Mouse (Mus musculus): Measurements from ENCODE around the gene Simc1. TPM values are rescaled to one million over a fixed set of nuclear protein-coding genes. Genes with fewer than 3 reads are reported as not detected.

Gene Simc1
- total RNA-seq, 2 experiments from 2014 or later = 17.4 to 19.9 TPM

Small RNA genes within 50 kb of the gene (microRNA-seq; reads per million reads assigned to microRNA genes)
- not detected for gene Gm24195

Other genes with a start within 250 kb of the Simc1 start
- gene Cplx2, start 132.4 kb upstream of the Simc1 start, total RNA-seq (2021) = 100 to 1,000 TPM; 641 to 656 TPM
- 10 to 100 TPM; 41.3 to 41.4 TPM for gene Thoc3, start 34.9 kb upstream of the Simc1 start, total RNA-seq (2021)
- 100 to 1,000 TPM; 137 to 152 TPM for gene 4833439L19Rik, start 61.7 kb downstream of the Simc1 start, total RNA-seq (2021)
- 10 to 100 TPM; 37.0 to 39.9 TPM for gene Arl10, start 71.2 kb downstream of the Simc1 start, total RNA-seq (2021)
- gene Nop16, start 86.3 kb downstream of the Simc1 start, total RNA-seq (2021) = 10 to 100 TPM; 32.1 to 34.8 TPM
- 100 to 1,000 TPM; 156 to 168 TPM for gene Higd2a, start 86.4 kb downstream of the Simc1 start, total RNA-seq (2021)
- 100 to 1,000 TPM; 325 to 333 TPM for gene Cltb, start 107.6 kb downstream of the Simc1 start, total RNA-seq (2021)
- gene Faf2, start 118.0 kb downstream of the Simc1 start, total RNA-seq (2021) = 10 to 100 TPM; 49.5 to 57.1 TPM
- 100 to 1,000 TPM in 1 of 2 experiments, 10 to 100 TPM in 1; 97.4 to 102 TPM for gene Rnf44, start 190.1 kb downstream of the Simc1 start, total RNA-seq (2021)
- gene Cdhr2, start 197.7 kb downstream of the Simc1 start, total RNA-seq (2021) = under 1 TPM; 0.34 to 0.51 TPM
- gene Gprin1, start 246.1 kb downstream of the Simc1 start, total RNA-seq (2021) = 100 to 1,000 TPM; 213 to 226 TPM